Mouse (Mus musculus) layer of hippocampus, adult 11-12 months (tissue): ENCODE results near the gene Ddrgk1.

ENCODE experiments used
- DNase-seq: peaks from one replicate; pipeline ENCODE4 v3.0.0; 2022; ENCODE audit warnings: low spot score

The Ddrgk1 gene

DNA sequence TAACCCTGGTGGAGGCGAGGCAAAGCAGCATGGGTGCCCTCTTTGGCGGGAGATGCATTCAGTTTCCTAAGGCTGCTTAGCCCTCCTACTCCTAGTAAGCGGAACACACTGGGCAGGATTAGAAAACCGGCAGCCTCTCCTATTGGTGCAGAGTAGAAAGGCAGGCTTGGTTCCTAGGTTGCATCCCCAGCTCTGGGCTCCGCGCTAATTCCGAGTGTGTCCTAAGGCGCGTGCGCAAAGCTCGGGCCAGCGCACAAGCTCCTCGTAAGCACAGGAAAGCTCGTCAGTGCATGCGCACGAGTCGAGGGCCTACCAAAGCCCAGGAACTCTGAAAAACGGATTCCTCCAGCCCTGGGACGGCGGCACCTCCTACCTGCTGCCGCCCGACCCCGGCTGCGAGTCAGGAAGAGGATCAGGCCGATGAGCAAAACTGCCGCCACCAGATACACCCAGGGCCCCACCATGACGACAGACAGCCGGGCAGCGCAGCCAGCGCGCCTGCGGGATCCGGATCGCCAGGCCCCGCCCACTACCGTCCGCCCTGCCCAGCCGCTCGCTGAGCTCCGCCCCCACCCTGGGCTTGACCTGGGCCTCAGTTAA lies at the start of gene Ddrgk1:
TSS of gene Ddrgk1 (minus strand) at position 558 of the 600 bp plus-strand sequence.
- peak; percentile 95 for DNase-seq

GRCm38 (mm10) chr2:130707057-130707456 lies 42.6 kb upstream of the Ddrgk1 start:
- DNase-seq, result no peak

DNA sequence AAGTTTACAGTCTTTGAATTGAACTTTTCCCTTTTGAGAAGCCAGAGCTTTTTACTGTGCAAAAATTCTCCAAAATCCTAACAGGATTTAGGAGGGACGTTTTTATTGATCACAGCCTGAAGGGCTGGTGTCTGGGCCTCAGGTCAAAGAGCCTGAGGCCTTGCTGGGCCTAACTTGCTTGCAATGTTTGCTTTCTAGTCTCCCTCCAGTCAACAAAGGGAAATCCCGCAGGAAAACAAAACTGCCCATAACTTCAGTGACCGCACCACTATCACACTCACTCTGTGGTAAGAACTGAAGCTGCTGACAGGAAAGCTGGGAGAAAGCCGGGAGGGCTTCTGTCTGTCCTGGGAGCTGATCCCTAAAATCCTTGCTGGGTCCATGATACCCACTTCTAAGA lies 42.1 kb upstream of the Ddrgk1 start:
- DNase-seq, result no peak

- no peak for DNase-seq
Observed at GRCm38 (mm10) chr2:130705178-130705577, 40.7 kb upstream of the Ddrgk1 start.

- DNase-seq, result no peak
Observed at GRCm38 (mm10) chr2:130704040-130705001, 39.9 kb upstream of the Ddrgk1 start.

GRCm38 (mm10) chr2:130697821-130698266 lies 33.4 kb upstream of the Ddrgk1 start:
- DNase-seq, result no peak

DNA sequence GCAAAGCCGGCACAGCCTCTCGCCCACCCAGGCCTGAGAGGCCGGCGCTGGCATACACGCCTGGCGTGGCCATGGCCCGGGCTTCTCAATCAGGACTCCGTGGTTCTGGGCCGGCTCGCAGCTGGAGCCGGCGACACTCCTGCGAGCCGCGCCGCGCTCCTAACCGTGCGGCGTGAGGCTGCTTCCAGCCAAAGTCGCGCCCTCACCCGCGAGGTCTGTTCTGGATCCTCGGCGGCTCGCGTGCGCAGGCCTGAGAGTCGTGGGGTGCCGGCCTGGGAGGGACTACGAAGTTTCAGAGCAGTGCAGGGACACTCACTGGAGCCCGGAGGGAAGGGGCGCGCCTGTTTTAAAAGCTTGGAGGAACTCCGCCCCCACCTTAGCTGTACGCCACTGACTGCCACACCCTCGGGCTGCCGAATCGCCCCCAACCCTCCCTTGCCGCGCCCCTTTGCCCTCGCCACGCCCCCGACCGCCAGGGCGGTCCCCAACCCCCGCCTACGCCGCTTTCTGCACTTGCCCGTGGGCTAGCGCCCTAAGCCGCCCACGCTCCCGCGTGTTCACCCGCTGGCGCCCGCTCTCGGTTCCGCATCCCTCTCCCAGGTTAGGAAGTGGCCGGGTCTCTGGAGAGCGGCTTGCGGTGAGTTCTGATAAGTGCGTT lies 32.8 kb upstream of the Ddrgk1 start, which contains the start of gene Slc4a11:
TSS of gene Slc4a11 (minus strand) at position 367 of the 658 bp plus-strand sequence.
- DNase-seq, result peak; percentile 32

GRCm38 (mm10) chr2:130696700-130697152 lies 32.3 kb upstream of the Ddrgk1 start:
- DNase-seq, result no peak

- DNase-seq, result no peak
Observed at GRCm38 (mm10) chr2:130693563-130693962, 29.1 kb upstream of the Ddrgk1 start.

DNA sequence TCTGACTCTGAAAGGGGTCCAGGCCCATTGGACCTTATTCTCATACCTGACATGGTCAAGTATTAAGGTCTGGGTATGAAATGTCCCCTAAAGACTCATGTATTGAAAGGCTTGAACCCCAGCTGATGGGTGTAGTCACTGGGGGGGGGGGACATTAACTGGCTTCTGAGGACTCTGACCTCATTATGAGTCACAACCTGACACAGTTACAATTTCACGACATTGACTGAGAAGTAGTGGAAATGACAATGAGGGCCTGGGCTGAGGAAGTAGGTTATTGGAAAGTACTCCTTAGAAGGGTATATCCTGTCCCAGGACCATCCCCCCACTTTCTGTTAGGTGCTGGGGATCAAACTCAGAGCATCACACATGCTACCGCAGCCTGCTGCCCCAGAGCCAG lies 24.6 kb upstream of the Ddrgk1 start:
- DNase-seq, result no peak

DNA sequence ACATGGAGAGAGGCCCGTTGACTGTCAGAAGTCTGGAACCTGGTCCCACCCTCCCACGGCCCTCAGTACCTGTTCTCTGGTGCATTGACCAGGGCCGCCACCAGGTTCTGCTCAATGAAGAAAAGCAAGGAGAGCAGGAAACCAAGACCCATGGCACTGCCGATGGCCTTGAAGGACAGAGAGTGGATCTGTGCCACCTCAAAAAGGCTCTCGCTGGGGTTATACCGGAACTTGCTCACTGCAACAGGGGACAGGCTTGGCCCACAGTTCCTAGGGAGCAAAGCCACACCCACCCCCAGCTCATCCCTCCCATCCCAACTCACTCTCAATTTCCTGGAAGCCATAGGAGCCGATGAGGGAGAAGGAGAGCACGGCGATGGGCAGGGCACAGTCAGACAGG lies 21.0 kb upstream of the Ddrgk1 start:
- DNase-seq, result no peak

- DNase-seq, result no peak
Observed at GRCm38 (mm10) chr2:130681531-130681930, 17.1 kb upstream of the Ddrgk1 start.

DNA sequence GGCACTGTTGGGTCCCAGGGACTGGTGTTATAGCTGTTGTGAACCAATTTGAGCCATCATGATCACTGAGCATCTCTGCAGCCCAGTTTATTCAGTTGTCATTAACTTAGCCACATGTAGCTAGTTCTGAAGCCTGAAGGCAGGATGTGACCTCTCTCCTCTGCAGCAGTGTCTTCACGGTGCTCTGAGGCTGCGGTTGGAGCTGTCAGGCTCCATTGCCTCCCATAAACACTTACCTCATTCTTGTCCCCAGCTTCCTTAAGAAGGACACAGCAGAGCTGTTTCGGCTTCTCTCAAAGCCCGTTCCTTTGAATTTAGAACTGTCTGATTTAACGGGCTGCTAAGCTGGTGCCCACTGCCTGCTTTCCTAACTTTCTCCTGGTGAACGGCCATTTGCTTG lies 15.4 kb upstream of the Ddrgk1 start:
- DNase-seq, result no peak

DNA sequence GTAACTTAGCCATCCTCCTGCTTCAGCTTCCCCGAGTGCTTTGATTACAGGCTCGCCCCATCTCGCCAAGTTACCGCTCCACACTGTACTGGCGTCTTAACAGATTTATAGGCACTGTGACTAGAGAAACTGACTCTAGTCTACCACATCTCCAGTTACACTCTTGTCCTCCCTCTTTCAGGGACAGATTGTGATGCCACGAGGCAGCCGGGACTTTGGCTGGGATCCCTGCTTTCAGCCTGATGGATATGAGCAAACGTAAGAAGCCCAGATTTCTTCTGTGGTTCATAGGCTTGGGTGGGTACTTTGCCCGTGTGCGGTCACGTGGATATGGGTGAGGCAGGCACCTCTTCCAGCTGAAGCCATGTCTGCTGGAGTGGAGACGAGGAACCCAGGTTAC lies 14.7 kb upstream of the Ddrgk1 start:
- no peak for DNase-seq

DNA sequence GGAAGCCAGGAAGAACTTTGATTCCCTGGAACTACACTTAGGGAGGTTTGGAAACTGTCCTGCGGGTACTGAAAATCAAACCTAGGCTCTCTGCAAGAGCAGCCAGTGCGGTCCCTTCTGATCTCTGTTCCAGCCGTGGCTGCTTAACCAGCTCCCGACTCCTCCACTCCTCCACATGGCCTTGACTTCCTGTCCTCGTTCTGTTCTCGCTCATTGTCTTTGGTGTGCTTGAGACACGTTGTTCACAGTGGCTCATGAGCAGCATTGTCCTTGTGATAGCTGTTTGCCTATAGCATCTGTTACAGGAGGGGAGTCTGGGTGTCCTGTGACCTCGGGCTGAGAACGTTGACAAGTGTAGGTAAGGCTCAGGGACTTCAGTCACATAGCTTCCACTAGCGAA lies 12.8 kb upstream of the Ddrgk1 start:
- DNase-seq, result no peak

GRCm38 (mm10) chr2:130667559-130667958 lies 3.1 kb upstream of the Ddrgk1 start, which contains the start of gene Itpa:
Itpa (plus strand) TSS chr2:130667610.
- DNase-seq, result peak; percentile 87

- DNase-seq, result no peak
Observed at GRCm38 (mm10) chr2:130663342-130663741, 1.1 kb downstream of the Ddrgk1 start.

GRCm38 (mm10) chr2:130658530-130658929 lies 5.9 kb downstream of the Ddrgk1 start:
- DNase-seq, result no peak

GRCm38 (mm10) chr2:130657541-130657940 lies 6.9 kb downstream of the Ddrgk1 start:
- DNase-seq, result peak; percentile 82

GRCm38 (mm10) chr2:130656536-130656935 lies 7.9 kb downstream of the Ddrgk1 start:
- no peak for DNase-seq

- no peak for DNase-seq
Observed at GRCm38 (mm10) chr2:130655660-130656339, 8.7 kb downstream of the Ddrgk1 start.

DNA sequence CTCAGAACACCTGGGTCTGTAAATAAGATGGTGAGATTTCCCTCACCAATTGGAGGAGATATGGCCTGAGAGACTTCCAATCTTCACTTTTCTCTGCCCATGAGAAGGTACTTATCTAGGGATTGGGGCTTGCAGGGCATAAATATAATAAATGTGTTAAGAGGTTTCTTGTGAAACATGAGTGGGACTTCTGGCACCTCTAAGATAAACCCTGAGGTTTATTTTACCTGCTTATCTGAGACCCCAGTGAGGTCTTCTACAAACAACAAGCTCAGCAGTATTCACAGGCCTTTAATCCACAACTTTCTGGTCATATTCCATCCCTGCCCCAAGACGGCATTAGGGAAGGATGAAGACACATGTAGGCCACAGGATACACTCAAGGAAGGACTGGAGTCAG lies 10.7 kb downstream of the Ddrgk1 start:
- no peak for DNase-seq
